Mouse (Mus musculus): ENCODE measurements around the gene Tmsb15b1. TPM values are rescaled to one million over a fixed set of nuclear protein-coding genes. Genes with fewer than 3 reads are reported as not detected.
A peak's percentile ranks its signal among the peaks of the same experiment; 100 is the strongest.

Gene Tmsb15b1
- not detected in 2 replicates for polyA plus RNA-seq (2012; ENCODE audit: insufficient read depth, insufficient read length, low replicate concordance, missing spikeins)

DNA sequence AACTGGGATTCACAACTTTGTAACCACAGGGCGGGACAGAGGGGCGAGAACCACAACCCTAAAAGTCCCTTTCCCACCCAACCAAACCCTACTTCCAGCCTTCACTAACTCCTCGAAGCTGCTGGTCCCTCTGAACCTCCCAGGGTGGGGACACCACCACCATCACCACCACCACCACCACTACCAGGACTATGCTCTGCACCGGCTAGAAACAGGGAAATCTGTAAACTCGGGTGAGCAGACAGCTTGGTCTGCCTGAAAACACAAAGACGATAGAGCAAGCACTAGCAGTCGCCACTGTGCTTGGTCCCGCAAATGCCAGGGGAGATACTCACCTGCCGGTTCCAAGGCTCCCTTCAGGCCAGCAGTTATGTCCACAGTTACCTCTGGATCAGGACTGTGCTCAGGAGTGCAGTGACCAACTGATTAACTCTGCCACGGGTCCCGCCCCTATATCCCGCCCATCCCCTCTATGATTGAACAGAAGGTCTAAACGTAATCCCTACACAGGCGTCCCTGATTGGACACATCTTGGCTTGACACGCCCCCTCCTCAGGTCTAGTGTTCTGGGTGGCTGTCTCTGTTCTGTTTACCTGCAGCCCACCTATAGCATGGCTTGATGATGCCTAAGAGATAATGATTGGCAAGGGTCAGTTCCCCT is at the start of gene Tmsb15b1, which contains the start of gene Tmsb15l:
Gene Tmsb15b1 (minus strand): TSS at position 451 of the 661 bp plus-strand sequence.
Gene Tmsb15l (minus strand): TSS at position 446 of the 661 bp plus-strand sequence.
- H3K27ac ChIP-seq (ENCODE audit: insufficient read depth, low read depth, low read length), result no peak within 1 kb of the TSS
- WGBS, result 16% methylated on average over 15 of the region's 15 CpGs

DNA sequence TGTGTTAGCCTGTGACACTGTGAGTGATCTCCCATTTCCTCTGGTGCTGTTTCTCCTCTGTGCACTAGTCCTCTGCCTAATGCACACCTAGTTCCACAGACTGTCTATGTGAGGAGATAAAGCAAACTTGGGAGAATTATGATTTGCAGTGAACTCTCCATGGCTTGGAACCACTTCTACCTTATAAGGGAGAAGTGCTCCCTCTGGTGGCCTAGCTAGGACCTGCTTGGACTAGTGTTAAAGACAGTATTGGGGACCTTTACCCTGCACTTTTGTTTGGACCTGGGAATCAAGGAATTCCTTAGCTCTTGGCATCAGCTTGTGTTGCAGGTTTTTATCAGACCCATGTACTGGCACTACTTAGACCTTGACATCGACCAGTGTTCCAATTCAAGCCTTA is 42.6 kb upstream of the Tmsb15b1 start:
- TF ChIP-seq CTCF (IDR thresholded peaks at IDR 0.05; ENCODE audit: insufficient read depth, low read depth, low read length) (no peak), POLR2A (IDR thresholded peaks at IDR 0.05; ENCODE audit: insufficient read depth, low read depth, low read length) (no peak)
- H3K4me3 ChIP-seq (ENCODE audit: insufficient read depth, low read depth, low read length), result no peak overlapping the region
- H3K27ac ChIP-seq (ENCODE audit: insufficient read depth, low read depth, low read length), result no peak overlapping the region
- whole genome bisulfite sequencing, result 30% methylated on average over 1 of the region's 1 CpGs
- H3K4me1 ChIP-seq (ENCODE audit: control insufficient read depth, insufficient read depth, low read length), result 0 out of 2 replicates have a peak, but pooled peaks cover 2% of the 10 kb centered on the region

More for the DNA sequence above, at the start of gene Tmsb15b1, which contains the start of gene Tmsb15l:
- no peak for TF ChIP-seq CTCF (IDR thresholded peaks at IDR 0.05; ENCODE audit: insufficient read depth, low read depth, low read length)
- TF ChIP-seq POLR2A (IDR thresholded peaks at IDR 0.05; ENCODE audit: insufficient read depth, low read depth, low read length), result no peak
- peak within 1 kb of the TSS; percentile 56 for H3K4me3 ChIP-seq (ENCODE audit: insufficient read depth, low read depth, low read length)
- H3K4me1 ChIP-seq (ENCODE audit: control insufficient read depth, insufficient read depth, low read length), result no peaks in the 10 kb centered on the region

DNA sequence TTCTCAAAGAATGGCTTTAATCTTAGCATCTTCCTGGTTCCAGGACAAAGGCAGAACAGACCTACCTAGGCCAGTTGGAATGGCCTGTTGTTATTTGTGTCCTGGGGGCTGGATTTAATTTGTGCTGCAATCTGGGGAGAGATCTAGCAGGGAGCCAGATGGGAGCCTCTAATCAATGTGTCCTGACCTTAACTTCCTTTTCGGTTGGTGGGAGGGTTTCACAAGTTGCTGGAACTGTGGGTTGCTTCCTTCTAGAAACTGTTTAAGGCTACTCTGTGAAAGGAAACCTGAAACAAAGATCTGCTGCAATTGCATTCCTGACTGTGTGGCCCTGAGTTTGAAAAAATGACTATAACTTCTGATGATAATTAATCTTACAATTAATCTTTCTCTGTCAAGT is 41.0 kb upstream of the Tmsb15b1 start:
- WGBS, result 63% methylated on average over 1 of the region's 1 CpGs
- no peak overlapping the region for H3K4me3 ChIP-seq (ENCODE audit: insufficient read depth, low read depth, low read length)
- no peak overlapping the region for H3K27ac ChIP-seq (ENCODE audit: insufficient read depth, low read depth, low read length)
- TF ChIP-seq POLR2A (IDR thresholded peaks at IDR 0.05; ENCODE audit: insufficient read depth, low read depth, low read length) (no peak), CTCF (IDR thresholded peaks at IDR 0.05; ENCODE audit: insufficient read depth, low read depth, low read length) (no peak)
- 0 out of 2 replicates have a peak, but pooled peaks cover 2% of the 10 kb centered on the region for H3K4me1 ChIP-seq (ENCODE audit: control insufficient read depth, insufficient read depth, low read length)

DNA sequence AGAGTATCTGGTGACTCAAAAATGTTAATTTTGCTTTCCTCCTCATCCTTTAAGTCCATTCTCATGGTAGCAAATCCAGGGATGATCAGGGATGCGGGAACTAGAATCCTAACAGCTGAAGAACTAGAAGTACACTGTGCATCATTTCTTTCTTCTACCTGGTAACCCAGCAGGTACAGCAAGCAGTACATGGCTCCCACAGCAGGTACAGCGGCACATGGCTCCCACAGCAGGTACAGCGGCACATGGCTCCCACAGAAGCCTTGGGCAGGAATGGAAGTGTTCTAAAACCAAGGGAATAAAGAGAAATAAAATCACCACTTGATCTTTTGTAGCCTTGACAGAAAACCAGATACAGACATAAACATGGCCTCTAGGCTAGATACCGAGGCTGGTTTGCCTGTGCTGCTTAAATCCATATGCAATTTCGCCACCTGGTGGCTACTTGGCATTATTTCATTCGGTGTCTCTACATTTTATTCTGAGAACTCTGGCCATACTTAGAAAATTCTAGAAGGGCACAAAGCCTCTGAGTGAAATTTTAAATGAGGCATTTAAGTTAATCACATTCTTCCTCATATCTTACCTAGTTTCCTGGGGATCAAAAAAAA is 38.5 kb upstream of the Tmsb15b1 start:
- Histone ChIP-seq H3K4me1 (ENCODE audit: control insufficient read depth, insufficient read depth, low read length) (0 out of 2 replicates have a peak, but pooled peaks cover 2% of the 10 kb centered on the region), H3K4me3 (ENCODE audit: insufficient read depth, low read depth, low read length) (no peak overlapping the region), H3K27ac (ENCODE audit: insufficient read depth, low read depth, low read length) (no peak overlapping the region)
- no peak for TF ChIP-seq CTCF (IDR thresholded peaks at IDR 0.05; ENCODE audit: insufficient read depth, low read depth, low read length)
- TF ChIP-seq POLR2A (IDR thresholded peaks at IDR 0.05; ENCODE audit: insufficient read depth, low read depth, low read length), result no peak
- 52% methylated on average over 6 of the region's 6 CpGs for WGBS

DNA sequence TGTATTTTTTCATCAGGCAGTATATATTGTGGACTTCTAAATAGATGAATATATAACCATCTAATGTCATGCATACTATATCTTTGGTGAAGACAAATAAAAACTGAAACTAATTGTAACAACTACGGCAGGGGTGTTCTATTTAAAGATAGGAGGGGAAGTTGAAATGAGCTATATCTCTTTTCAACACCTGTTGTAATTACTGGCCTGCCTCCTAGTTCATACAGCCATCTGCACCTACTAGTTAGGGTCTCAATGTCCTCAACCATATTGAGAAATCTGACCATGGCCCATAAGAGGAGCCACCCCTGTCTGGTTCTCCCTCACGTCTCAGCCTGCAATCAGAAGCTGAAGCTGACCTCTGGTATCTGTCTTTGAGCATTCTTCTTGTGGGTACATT is 19.6 kb upstream of the Tmsb15b1 start:
- WGBS, result 65% methylated on average over 2 of the region's 2 CpGs

DNA sequence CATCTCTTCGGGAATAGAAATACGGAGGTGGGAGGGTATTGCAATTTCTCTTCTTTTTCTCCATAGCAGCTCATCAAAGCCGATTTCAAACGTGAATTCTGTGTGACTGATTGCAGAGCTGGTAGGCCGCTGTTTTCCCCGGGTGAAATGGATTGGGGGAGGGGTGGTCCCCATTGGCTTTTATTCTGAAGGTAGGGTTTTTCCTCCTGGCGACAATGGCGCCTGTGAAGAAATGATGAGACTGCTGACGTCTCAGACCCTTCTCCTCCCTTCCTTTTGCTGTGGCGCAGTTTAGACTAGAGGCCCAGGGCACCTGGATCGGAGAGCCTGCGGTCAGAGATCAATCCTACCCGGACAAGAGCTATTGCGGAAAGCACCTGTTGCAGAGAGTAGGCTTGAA is 17.0 kb upstream of the Tmsb15b1 start:
- peak overlapping the region; percentile 88 for H3K4me3 ChIP-seq (ENCODE audit: insufficient read depth, low read depth, low read length)
- H3K4me1 ChIP-seq (ENCODE audit: control insufficient read depth, insufficient read depth, low read length), result peaks cover 11% of the 10 kb centered on the region
- TF ChIP-seq CTCF (IDR thresholded peaks at IDR 0.05; ENCODE audit: insufficient read depth, low read depth, low read length) (no peak), POLR2A (IDR thresholded peaks at IDR 0.05; ENCODE audit: insufficient read depth, low read depth, low read length) (no peak)
- H3K27ac ChIP-seq (ENCODE audit: insufficient read depth, low read depth, low read length), result peak overlapping the region; percentile 88
- WGBS, result 30% methylated on average over 14 of the region's 14 CpGs

More for the DNA sequence above, 19.6 kb upstream of the Tmsb15b1 start:
- no peak overlapping the region for H3K4me3 ChIP-seq (ENCODE audit: insufficient read depth, low read depth, low read length)
- peaks cover 11% of the 10 kb centered on the region for H3K4me1 ChIP-seq (ENCODE audit: control insufficient read depth, insufficient read depth, low read length)
- no peak overlapping the region for H3K27ac ChIP-seq (ENCODE audit: insufficient read depth, low read depth, low read length)
- TF ChIP-seq POLR2A (IDR thresholded peaks at IDR 0.05; ENCODE audit: insufficient read depth, low read depth, low read length), result no peak
- TF ChIP-seq CTCF (IDR thresholded peaks at IDR 0.05; ENCODE audit: insufficient read depth, low read depth, low read length), result no peak

DNA sequence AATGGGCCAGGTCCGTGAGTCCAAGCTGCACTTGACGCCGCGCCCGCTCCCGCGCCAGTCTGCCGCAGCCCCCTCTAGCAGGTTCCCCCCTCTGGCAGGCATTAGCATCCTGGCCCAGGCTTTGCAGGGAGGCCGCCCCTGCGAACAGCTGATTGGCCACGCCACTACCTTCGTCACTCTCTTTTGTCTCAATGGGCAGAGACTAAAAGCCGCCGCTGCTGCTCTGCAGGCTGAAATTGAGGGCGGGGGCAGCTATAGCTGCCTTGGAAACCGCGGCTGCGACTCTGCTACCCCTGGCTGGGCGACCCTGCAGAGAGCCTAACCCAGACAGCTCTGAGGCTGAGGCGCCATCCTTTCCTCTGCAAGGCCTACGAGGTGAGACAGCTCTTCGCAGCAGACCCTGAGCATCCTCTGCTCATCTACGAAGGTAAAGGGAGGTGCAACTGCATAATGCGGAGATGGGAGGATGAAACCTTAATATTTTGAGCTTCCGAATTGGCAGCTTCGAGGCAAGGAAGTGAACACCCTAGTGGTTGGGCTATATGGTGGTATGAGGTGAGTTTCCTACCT is 16.4 kb upstream of the Tmsb15b1 start, which contains the start of gene Zcchc18:
Gene Zcchc18 (plus strand): TSS at position 178 of the 570 bp plus-strand sequence.
- Histone ChIP-seq H3K27ac (ENCODE audit: insufficient read depth, low read depth, low read length) (peak within 1 kb of the TSS; percentile 88), H3K4me3 (ENCODE audit: insufficient read depth, low read depth, low read length) (peak within 1 kb of the TSS; percentile 88), H3K4me1 (ENCODE audit: control insufficient read depth, insufficient read depth, low read length) (peaks cover 11% of the 10 kb centered on the region)
- 15% methylated on average over 26 of the region's 26 CpGs for WGBS
- no peak for TF ChIP-seq CTCF (IDR thresholded peaks at IDR 0.05; ENCODE audit: insufficient read depth, low read depth, low read length)
- peak; percentile 37; the same call in 1 of the 2 replicates for TF ChIP-seq POLR2A (IDR thresholded peaks at IDR 0.05; ENCODE audit: insufficient read depth, low read depth, low read length)

DNA sequence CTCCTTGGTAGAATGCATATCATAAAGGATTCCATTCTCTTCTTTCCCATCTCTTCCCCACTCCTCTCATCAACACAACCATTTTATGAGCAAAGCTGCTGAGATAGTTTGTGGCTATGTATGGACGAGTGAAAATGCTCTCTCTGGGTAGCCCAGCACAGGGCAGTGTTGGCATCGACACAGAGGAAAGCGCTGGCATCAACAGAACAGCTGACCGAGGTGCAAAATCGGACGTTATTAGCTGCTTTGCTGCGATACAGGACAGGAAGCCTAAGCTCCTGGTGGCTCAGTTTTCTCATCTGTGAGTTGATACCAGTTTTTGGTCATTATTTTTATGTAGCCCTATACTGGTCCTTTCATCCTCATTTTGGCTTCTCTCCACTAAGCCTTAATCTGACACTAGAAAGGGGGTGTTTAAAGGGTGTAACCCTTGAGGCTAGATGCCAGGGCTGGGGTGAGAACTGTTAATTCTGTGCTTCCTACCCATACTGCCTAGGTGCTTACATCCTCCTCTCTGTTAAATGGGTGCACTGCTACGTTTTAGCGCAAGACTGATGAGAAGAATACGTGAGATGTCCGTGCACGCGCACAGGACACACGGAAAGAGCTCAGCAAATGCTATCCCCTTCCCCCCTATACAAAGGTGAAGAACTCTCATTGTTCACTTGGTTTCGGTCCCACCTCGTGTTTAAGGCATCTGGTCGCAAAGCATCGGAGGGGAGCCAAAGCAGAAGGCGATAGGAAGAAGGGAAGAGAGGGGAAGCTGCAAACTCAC is 15.7 kb upstream of the Tmsb15b1 start:
- peak overlapping the region; percentile 87 for H3K27ac ChIP-seq (ENCODE audit: insufficient read depth, low read depth, low read length)
- H3K4me3 ChIP-seq (ENCODE audit: insufficient read depth, low read depth, low read length), result peak overlapping the region; percentile 88
- 26% methylated on average over 18 of the region's 19 CpGs for WGBS
- TF ChIP-seq CTCF (IDR thresholded peaks at IDR 0.05; ENCODE audit: insufficient read depth, low read depth, low read length) (no peak), POLR2A (IDR thresholded peaks at IDR 0.05; ENCODE audit: insufficient read depth, low read depth, low read length) (no peak)
- H3K4me1 ChIP-seq (ENCODE audit: control insufficient read depth, insufficient read depth, low read length), result peaks cover 11% of the 10 kb centered on the region

All from olfactory bulb, adult 2 months (tissue).